Mouse (Mus musculus) CD8-positive naive resting alpha-beta T cell, adult 57 days (primary cell): Measurements from ENCODE around the gene Vmn1r196. TPM values are rescaled to one million over a fixed set of nuclear protein-coding genes. Genes with fewer than 3 reads are reported as not detected.

Experiments used
- total RNA-seq: library from RNA; stranded (reverse); gene quantifications from one replicate; pipeline ENCODE4 v1.2.4, GENCODE M21; 2023

Vmn1r196 gene
- not detected for total RNA-seq

GRCm38 (mm10) chr13:22289620-22290019 lies at the start of gene Vmn1r196:
Vmn1r196 (plus strand) TSS chr13:22289920.

GRCm38 (mm10) chr13:22243915-22244314 lies 45.8 kb upstream of the Vmn1r196 start, which contains the start of gene Vmn1r194:
Vmn1r194 (plus strand) TSS chr13:22244215.

GRCm38 (mm10) chr13:22270222-22270621 lies 19.5 kb upstream of the Vmn1r196 start, which contains the start of gene Vmn1r195:
Vmn1r195 (plus strand) TSS chr13:22270522.

GRCm38 (mm10) chr13:22324289-22324688 lies 34.6 kb downstream of the Vmn1r196 start, which contains the start of gene Vmn1r197:
Vmn1r197 (plus strand) TSS chr13:22324589.

Other genes starting within 250 kb of the Vmn1r196 start
- 83.9 TPM for gene Hist1h4i, start 248.6 kb upstream of the Vmn1r196 start, total RNA-seq
- 11.8 TPM for gene Hist1h2ag, start 247.0 kb upstream of the Vmn1r196 start, total RNA-seq
- 14.2 TPM for gene Hist1h2bj, start 246.7 kb upstream of the Vmn1r196 start, total RNA-seq
- gene Vmn1r188, start 205.5 kb upstream of the Vmn1r196 start, total RNA-seq, result not detected
- gene Vmn1r189, start 184.1 kb upstream of the Vmn1r196 start, total RNA-seq, result not detected
- not detected for gene Vmn1r191, start 106.0 kb upstream of the Vmn1r196 start, total RNA-seq
- gene Vmn1r192, start 98.8 kb upstream of the Vmn1r196 start, total RNA-seq, result not detected
- not detected for gene Vmn1r193, start 66.8 kb upstream of the Vmn1r196 start, total RNA-seq
- not detected for gene Vmn1r194, start 45.7 kb upstream of the Vmn1r196 start, total RNA-seq
- not detected for gene Vmn1r195, start 19.4 kb upstream of the Vmn1r196 start, total RNA-seq
- gene Vmn1r197, start 34.7 kb downstream of the Vmn1r196 start, total RNA-seq, result not detected
- not detected for gene Vmn1r198, start 60.4 kb downstream of the Vmn1r196 start, total RNA-seq
- gene Vmn1r199, start 89.9 kb downstream of the Vmn1r196 start, total RNA-seq, result not detected
- not detected for gene Vmn1r200, start 100.5 kb downstream of the Vmn1r196 start, total RNA-seq
- gene Vmn1r201, start 182.0 kb downstream of the Vmn1r196 start, total RNA-seq, result not detected
- gene Vmn1r202, start 215.5 kb downstream of the Vmn1r196 start, total RNA-seq, result not detected
- gene Vmn1r203, start 228.2 kb downstream of the Vmn1r196 start, total RNA-seq, result not detected